Mouse (Mus musculus): ENCODE measurements at regions not wholly inside any gene's neighbourhood (a gene's known extent, or its start where the extent isn't known, plus 50 kb on each side); places are given as distances from the start of the nearest gene placed in this dataset.

DNA sequence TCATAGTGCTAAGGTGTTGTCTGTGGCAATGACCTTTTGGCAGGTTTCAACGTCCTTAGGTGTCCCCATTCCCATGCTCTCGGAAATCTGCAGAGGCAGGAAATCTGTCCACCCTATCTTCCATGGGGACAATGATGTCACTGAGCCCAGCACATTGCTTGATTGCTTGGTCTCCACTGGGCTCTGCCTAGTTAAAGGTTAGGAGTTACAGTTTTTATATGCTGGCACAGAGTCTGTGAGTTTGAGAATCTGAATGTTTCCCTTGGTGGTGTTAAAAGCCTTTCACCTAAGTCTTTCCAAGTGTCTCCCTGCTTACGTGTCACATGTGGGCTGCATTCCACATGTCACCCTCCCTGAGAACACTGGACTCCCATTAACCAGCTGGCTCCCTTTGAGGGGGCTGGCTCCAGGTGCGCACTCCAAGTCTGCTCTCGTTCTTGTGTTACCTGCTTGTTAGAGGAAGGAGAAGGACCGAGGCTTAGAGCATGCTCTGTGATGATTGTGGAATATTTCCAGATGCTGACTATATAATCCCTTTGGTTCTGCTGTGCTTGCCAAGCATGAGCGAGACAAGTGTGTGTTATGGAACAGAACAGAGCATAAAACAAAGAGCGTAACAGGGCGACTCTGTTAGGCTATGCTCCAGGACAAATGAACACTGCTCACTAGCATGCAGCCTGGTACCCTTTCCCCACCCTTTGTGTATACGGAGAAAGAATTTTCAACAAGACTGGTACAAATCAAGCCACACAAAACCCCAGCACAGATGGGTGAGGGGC lies 284.6 kb upstream of the Auts2 start:
- H3K27ac ChIP-seq (ENCODE audit: insufficient read depth, low read depth, low read length) = no peak overlapping the region
- DNase-seq = no peak
- TF ChIP-seq CTCF (conservative IDR thresholded peaks at IDR 0.05; ENCODE audit: insufficient read depth, insufficient read length, low read depth, low read length) (no peak), POLR2A (IDR thresholded peaks at IDR 0.05; ENCODE audit: low read depth, low read length) (no peak)
- no peak overlapping the region for H3K4me3 ChIP-seq (ENCODE audit: insufficient read depth, low read depth, low read length)
- WGBS = 79% methylated on average over 10 of the region's 10 CpGs
- H3K4me1 ChIP-seq (ENCODE audit: control insufficient read depth, insufficient read depth, low read length) = no peaks in the 10 kb centered on the region
- no peaks in the 10 kb centered on the region for H3K27me3 ChIP-seq (replicated peaks; ENCODE audit: control insufficient read depth, insufficient read depth, low read length)
- H3K36me3 ChIP-seq (ENCODE audit: control insufficient read depth, insufficient read depth, low read length) = no peaks in the 10 kb centered on the region

DNA sequence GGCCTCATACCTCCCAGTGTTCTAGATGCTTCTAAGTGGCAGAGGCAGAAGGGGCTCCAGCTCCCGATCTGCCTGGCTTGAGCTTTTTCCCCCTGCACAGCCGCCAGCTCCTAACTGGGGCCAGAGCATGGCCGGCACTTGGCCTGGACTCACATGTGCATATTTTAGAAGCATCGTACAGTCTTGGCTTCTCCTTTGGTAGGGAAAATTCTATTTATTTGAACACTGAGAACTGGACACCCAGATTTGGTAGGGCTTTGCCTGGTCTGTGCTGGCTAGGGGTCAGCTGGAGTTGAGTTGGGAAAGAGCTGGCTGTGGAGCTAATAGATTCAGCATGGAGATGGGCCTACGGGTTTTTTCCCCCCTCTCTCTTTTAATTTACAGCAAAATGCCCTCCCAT lies 282.9 kb upstream of the Auts2 start:
- TF ChIP-seq CTCF (conservative IDR thresholded peaks at IDR 0.05; ENCODE audit: insufficient read depth, insufficient read length, low read depth, low read length) (no peak), POLR2A (IDR thresholded peaks at IDR 0.05; ENCODE audit: low read depth, low read length) (no peak)
- Histone ChIP-seq H3K4me1 (ENCODE audit: control insufficient read depth, insufficient read depth, low read length) (no peaks in the 10 kb centered on the region), H3K4me3 (ENCODE audit: insufficient read depth, low read depth, low read length) (no peak overlapping the region), H3K27me3 (replicated peaks; ENCODE audit: control insufficient read depth, insufficient read depth, low read length) (no peaks in the 10 kb centered on the region), H3K36me3 (ENCODE audit: control insufficient read depth, insufficient read depth, low read length) (no peaks in the 10 kb centered on the region), H3K27ac (ENCODE audit: insufficient read depth, low read depth, low read length) (no peak overlapping the region)
- DNase-seq = no peak
- WGBS = 90% methylated on average over 5 of the region's 5 CpGs

DNA sequence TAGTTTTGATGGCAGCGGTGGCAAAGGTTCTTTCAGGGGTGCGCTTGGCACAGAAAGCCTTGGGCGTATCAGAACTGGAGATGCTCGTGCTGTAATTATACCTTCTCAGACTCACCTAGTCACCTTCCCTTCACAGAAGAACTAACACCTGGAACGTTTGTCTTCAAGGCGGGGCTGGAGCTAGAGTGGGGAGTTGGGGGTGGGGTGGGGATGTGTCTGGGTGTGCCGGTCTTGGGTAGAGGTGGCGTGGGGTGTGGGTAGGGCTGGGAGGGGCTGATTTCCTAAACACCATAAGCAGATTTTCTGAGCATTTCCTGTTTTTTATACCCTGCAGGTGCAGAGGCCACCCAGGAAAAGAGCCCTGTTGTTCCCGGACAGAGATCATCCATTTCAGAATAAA lies 274.5 kb upstream of the Auts2 start:
- Histone ChIP-seq H3K27me3 (replicated peaks; ENCODE audit: control insufficient read depth, insufficient read depth, low read length) (no peaks in the 10 kb centered on the region), H3K36me3 (ENCODE audit: control insufficient read depth, insufficient read depth, low read length) (no peaks in the 10 kb centered on the region), H3K4me1 (ENCODE audit: control insufficient read depth, insufficient read depth, low read length) (no peaks in the 10 kb centered on the region), H3K27ac (ENCODE audit: insufficient read depth, low read depth, low read length) (no peak overlapping the region), H3K4me3 (ENCODE audit: insufficient read depth, low read depth, low read length) (no peak overlapping the region)
- TF ChIP-seq CTCF (conservative IDR thresholded peaks at IDR 0.05; ENCODE audit: insufficient read depth, insufficient read length, low read depth, low read length) = no peak
- TF ChIP-seq POLR2A (IDR thresholded peaks at IDR 0.05; ENCODE audit: low read depth, low read length) = no peak
- whole genome bisulfite sequencing = 84% methylated on average over 9 of the region's 9 CpGs
- DNase-seq = no peak

DNA sequence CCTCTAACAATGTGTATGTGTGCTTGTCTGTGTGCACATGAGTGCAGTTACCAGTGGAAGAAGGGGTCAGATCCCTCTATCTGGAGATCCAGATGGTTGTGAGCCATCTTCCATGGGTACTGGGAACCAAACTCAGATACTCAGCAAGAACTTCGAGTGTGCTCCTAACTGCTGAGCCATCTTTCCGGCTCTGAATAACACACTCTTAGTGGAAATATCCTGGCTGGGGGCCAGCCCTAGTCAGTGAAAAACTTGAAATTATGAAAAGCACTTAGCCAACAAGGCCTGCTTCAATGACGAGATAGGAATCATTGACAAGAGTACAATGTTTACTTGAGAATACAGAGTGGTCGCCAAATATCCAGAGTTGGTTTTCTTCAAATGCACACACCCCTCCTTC lies 266.0 kb upstream of the Auts2 start:
- Histone ChIP-seq H3K27ac (ENCODE audit: insufficient read depth, low read depth, low read length) (no peak overlapping the region), H3K4me3 (ENCODE audit: insufficient read depth, low read depth, low read length) (no peak overlapping the region), H3K4me1 (ENCODE audit: control insufficient read depth, insufficient read depth, low read length) (no peaks in the 10 kb centered on the region), H3K27me3 (replicated peaks; ENCODE audit: control insufficient read depth, insufficient read depth, low read length) (no peaks in the 10 kb centered on the region), H3K36me3 (ENCODE audit: control insufficient read depth, insufficient read depth, low read length) (no peaks in the 10 kb centered on the region)
- no peak for TF ChIP-seq POLR2A (IDR thresholded peaks at IDR 0.05; ENCODE audit: low read depth, low read length)
- no peak for TF ChIP-seq CTCF (conservative IDR thresholded peaks at IDR 0.05; ENCODE audit: insufficient read depth, insufficient read length, low read depth, low read length)
- DNase-seq = no peak
- 69% methylated on average over 4 of the region's 4 CpGs for WGBS

DNA sequence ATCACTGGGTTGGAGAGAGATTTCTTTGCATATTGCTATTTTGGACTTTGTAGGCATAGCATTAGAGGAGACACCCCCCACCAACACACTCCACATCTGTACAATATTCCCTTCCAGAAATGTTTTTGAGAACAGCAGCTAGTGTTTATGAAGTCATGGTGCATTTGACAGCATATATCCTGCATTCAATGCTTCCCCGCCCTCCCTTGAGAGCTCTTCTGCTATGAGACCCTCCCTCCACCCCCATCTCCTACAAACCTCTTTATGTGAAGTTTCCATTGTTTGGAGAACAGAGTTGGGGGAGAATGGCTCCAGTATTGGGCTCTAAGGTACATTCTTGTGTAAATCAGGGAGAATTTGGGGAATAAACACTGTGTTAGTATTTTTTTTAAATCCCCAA lies 252.9 kb upstream of the Auts2 start:
- Histone ChIP-seq H3K27ac (ENCODE audit: insufficient read depth, low read depth, low read length) (no peak overlapping the region), H3K36me3 (ENCODE audit: control insufficient read depth, insufficient read depth, low read length) (no peaks in the 10 kb centered on the region), H3K27me3 (replicated peaks; ENCODE audit: control insufficient read depth, insufficient read depth, low read length) (no peaks in the 10 kb centered on the region), H3K4me3 (ENCODE audit: insufficient read depth, low read depth, low read length) (no peak overlapping the region), H3K4me1 (ENCODE audit: control insufficient read depth, insufficient read depth, low read length) (no peaks in the 10 kb centered on the region)
- 88% methylated on average over 1 of the region's 1 CpGs for WGBS
- no peak for TF ChIP-seq CTCF (conservative IDR thresholded peaks at IDR 0.05; ENCODE audit: insufficient read depth, insufficient read length, low read depth, low read length)
- TF ChIP-seq POLR2A (IDR thresholded peaks at IDR 0.05; ENCODE audit: low read depth, low read length) = no peak
- DNase-seq = no peak

DNA sequence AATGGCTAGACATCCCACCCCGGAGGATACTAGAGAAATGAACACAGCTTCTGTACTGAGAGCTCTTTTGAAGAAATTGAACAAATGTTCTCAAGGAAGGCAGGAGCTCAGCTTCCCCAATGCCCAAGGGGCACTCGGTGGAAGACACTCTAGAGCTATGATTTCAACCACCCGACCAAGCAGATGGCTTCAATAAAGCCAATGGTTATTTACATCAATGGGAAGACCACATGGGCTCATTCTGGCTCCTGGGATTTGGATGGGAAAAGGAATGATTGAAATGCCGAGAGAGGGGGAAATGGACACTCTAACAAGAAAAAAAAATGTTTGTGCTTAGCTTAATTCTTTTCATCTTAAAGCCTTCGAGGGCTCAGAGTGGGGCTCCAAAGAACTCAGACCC lies 249.3 kb upstream of the Auts2 start:
- Histone ChIP-seq H3K4me1 (ENCODE audit: control insufficient read depth, insufficient read depth, low read length) (no peaks in the 10 kb centered on the region), H3K27ac (ENCODE audit: insufficient read depth, low read depth, low read length) (no peak overlapping the region), H3K36me3 (ENCODE audit: control insufficient read depth, insufficient read depth, low read length) (no peaks in the 10 kb centered on the region), H3K4me3 (ENCODE audit: insufficient read depth, low read depth, low read length) (no peak overlapping the region), H3K27me3 (replicated peaks; ENCODE audit: control insufficient read depth, insufficient read depth, low read length) (no peaks in the 10 kb centered on the region)
- 75% methylated on average over 5 of the region's 5 CpGs for whole genome bisulfite sequencing
- DNase-seq = no peak
- TF ChIP-seq POLR2A (IDR thresholded peaks at IDR 0.05; ENCODE audit: low read depth, low read length) = no peak

DNA sequence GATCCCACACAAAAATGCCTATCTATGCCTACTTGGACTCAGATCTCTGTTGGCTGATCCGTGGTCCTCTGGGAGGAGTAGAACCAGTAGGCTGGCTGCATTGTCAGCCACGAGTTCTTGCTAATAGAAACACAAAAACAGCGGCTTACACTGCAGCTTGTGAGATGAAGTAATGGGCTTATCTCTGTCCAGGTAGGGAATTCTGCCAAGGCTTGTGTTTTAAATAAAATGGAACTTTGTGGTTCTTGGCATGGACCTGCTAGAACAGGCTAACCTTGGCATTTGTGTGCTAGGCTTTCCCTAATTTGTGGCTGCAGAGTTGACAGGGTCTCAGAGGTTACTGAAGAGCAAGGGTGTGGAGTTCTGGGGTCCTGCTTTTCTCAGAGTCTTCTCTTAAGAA lies 242.1 kb upstream of the Auts2 start:
- Histone ChIP-seq H3K27ac (ENCODE audit: insufficient read depth, low read depth, low read length) (no peak overlapping the region), H3K36me3 (ENCODE audit: control insufficient read depth, insufficient read depth, low read length) (no peaks in the 10 kb centered on the region), H3K4me1 (ENCODE audit: control insufficient read depth, insufficient read depth, low read length) (no peaks in the 10 kb centered on the region), H3K4me3 (ENCODE audit: insufficient read depth, low read depth, low read length) (no peak overlapping the region), H3K27me3 (replicated peaks; ENCODE audit: control insufficient read depth, insufficient read depth, low read length) (no peaks in the 10 kb centered on the region)
- no peak for DNase-seq
- WGBS = 56% methylated on average over 3 of the region's 3 CpGs
- TF ChIP-seq POLR2A (IDR thresholded peaks at IDR 0.05; ENCODE audit: low read depth, low read length) (no peak), CTCF (conservative IDR thresholded peaks at IDR 0.05; ENCODE audit: insufficient read depth, insufficient read length, low read depth, low read length) (no peak)
